Mouse (Mus musculus) megakaryocyte progenitor cell, adult 5-6 weeks (primary cell): ENCODE measurements at regions not wholly inside any gene's neighbourhood (a gene's known extent, or its start where the extent isn't known, plus 50 kb on each side); places are given as distances from the start of the nearest gene placed in this dataset.

ENCODE experiments used
- ATAC-seq: replicated peaks from 2 replicates; pipeline ENCODE4 v1.8.0; 2016; ENCODE audit warnings: mild to moderate bottlenecking, moderate TSS enrichment, inconsistent platforms; ENCODE audit not compliant: poor library complexity

GRCm38 (mm10) chr9:115604450-115604849 is 294.2 kb upstream of the Stt3b start:
- ATAC-seq = no peak

DNA sequence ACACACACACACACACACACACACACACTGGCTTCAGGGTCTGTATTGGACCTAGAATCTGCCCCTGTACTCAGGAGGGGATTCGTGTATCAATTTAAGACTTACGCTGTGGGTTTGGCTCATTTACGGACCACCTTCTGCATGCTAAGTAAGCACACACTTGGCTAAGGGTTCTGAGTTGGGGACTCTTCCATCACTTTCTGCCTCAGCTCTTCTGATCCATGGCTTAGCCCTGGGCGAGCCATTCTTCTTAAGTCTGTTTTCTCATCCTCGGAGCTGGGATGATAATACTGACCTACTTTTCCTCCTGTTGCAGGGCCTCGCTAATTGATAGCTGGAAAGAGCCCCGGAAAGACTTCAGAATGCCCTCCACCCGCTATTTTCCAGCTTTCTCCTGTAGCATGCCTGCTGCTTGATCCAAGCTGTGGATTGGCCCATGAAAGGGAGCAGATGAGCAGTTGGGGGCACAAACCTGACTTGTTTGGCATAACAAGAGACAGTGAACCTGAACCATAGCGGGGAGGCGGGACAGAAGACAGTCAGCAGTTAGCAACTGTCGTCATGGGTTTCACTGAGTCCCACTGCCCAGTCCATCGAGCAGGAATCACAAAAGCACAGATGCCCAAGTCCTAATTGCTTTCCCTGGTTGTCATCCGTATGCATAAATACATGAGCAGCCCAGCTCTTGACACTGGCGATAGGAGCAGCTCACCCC is 294.9 kb upstream of the Stt3b start:
- no peak for ATAC-seq

- peak; percentile 39 for ATAC-seq
These were observed 297.7 kb upstream of the Stt3b start for GRCm38 (mm10) chr9:115607961-115608360.

DNA sequence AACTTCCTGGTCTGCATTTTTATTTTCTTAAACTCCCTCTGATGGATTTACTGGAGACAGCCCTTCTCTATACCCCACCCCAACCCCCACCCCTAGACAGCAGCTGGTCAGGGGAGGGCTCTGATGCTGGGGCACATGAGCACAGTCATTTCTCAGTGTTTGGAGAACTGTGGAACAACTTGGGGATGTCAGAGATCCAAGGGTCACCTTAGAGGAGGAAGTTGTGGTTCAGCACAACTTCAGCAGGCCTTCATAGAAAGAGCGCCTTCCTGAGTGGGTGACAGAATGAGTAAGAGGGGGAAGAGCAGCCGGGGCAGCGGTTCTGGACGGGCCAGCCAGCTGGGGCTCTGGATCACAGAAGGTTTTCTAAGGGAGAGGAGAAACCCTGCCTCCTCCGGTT is 298.2 kb upstream of the Stt3b start:
- peak; percentile 59 for ATAC-seq

DNA sequence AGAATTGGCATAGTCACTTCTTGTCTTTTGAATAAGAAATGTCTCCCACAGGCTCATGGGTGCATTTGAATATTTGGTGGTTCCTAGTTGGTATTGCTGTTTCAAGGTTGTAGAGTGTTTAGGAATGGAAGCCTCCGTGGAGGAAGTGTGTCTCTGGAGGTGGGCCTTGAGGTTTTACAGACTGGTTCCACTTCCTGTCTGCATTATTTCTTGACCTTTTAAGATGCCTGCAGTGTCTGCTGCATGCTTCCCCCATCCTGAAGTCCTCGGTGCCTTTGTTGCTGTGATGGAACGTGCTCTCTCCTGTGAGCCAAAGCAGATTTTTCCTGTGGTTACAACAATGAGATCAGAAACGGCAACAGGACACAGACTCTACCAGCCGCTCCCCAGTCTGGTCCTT is 299.4 kb upstream of the Gadl1 start:
- ATAC-seq = peak; percentile 14; the same call in 1 of the 2 replicates

- peak; percentile 49 for ATAC-seq
These were observed 297.5 kb upstream of the Gadl1 start for GRCm38 (mm10) chr9:115611713-115612112.

DNA sequence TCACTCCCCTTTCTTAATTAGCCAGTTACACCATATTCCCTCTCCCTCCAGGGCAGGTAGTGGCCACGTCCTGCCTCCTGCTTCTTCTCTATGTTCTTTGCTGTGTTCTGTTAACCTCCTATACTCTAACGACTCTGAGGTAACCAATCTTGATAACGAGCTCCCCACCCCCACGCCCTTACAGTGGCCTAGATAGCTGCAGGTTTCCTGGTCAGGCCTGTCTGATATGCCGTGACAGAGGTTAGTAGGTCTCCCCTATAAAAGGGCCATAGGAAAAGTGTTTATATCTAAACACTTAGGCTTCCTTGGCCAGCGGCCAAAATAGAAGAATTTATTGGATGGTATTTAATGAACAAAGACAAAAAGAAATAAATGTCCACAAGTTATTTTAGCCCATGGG is 296.3 kb upstream of the Gadl1 start:
- ATAC-seq = no peak

- ATAC-seq = no peak
These were observed 295.2 kb upstream of the Gadl1 start for GRCm38 (mm10) chr9:115614007-115614406.

DNA sequence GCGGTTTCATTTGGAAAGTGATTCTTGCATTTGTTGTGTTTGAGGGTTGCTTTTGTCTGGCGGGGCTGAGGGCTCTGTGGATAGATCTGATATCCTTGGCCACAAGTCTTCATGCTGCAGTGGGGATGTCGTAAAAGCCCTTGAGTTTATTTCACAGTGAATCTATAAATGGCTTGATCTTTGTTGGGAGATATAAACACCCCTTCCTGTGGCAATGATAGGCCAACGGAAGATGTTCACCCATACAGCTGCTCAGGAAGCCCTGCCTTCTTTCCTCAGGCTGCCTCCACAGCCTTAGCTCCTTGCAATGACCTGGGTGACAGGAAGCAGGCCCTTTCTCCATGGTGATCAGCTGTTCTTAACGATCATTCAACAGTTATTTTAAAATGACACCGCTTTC is 291.3 kb upstream of the Gadl1 start:
- peak; percentile 82 for ATAC-seq

DNA sequence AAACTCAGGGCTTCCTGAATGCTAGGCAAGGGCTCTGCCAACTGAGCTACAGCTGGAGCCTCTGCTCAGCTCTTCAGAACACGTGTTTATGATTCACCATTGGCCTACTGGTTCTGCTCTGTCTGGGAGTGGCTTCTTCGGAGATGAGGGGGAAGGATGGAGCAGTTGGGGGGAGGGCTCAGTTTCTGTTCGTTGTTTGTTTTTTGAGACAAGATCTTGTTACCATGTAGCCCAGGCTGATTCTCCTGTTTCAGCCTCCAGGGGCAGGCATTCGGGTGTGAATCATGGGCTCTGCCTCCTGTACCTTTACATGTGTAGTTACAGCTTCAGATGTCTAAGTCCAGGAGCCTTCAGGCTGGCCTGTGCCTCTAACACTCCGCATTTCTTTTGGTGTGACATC is 285.3 kb upstream of the Gadl1 start:
- ATAC-seq = peak; percentile 90

GRCm38 (mm10) chr9:115624721-115625496 is 284.3 kb upstream of the Gadl1 start:
- no peak for ATAC-seq

DNA sequence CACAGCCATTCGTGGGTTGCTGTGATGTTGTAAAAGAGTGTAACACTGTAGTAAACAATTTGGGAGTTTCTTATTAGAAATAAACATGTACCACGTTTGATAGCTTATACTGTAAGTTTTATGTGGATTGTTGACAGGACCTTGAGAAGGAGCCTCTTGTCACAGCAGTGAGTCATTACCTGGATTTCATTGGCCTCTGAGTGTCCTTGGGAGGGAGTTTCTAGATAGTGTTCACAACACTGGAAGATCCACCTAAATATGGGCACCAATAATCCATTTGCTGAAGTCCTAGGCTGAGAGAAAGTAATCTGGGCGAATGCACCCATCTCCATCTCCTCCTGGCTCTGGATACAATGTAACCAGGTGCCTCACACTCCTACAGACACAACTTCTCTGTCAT is 281.7 kb upstream of the Gadl1 start:
- ATAC-seq = no peak

DNA sequence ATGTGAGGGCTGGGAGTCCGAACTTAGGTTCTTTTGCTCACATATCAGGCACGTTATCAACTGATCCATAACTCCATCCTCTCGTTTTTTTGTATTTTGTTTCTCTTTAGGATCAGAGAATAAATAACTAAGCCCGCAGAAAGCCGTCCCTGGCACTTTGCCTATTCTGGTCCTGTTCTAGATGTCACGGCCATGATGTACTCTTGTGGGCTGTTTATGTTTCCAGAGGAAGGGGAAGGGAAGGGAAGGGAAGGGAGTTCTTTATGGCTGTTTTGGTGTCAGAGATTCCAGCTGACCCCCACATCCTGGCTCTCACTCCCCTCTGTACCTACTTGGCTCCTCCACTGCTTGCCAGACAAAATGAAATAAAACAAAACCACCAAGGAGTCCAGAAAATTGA is 272.1 kb upstream of the Gadl1 start:
- ATAC-seq = no peak

DNA sequence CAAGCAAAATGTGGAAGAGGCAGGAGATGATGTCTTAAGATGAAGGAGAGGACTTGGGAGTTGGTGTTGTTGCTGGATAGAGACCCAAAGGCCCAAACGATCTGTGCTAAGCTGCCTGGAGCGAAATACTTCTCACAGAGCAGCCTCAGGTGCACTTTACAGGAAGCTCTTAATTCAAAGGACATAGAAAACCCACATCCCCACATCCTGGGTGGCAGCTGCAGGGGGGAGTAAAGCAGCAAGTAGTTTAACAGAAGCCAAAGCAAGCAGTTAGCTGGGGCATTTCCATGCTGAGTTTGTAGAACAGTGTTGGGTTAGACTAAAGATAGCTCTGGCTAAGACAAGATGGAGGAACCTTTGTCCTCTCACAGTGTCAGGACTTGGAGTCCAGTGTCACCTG is 268.5 kb upstream of the Gadl1 start:
- ATAC-seq = no peak

- no peak for ATAC-seq
These were observed 267.2 kb upstream of the Gadl1 start for GRCm38 (mm10) chr9:115642032-115642431.

- no peak for ATAC-seq
These were observed 264.3 kb upstream of the Gadl1 start for GRCm38 (mm10) chr9:115644953-115645352.

DNA sequence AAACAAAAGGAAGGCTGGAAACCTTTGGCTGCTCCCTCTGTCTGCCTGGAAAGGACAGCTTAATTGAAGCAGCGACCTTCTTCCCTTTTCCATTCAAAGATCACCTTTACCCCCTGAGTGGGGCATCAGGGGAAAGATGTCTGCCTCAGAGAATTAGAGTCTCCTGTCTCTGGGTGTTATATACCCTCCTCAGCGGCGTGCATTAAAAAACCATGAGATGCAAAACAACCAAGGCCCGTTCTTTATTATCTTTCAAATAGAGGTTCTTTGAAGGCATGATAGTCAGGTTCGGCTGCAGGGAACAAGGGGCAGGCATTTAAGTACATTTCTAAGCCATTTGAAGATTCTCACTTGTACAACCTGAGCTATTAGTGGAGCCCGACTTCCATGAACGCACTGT is 263.0 kb upstream of the Gadl1 start:
- no peak for ATAC-seq

GRCm38 (mm10) chr9:115651708-115652107 is 257.5 kb upstream of the Gadl1 start:
- ATAC-seq = no peak

DNA sequence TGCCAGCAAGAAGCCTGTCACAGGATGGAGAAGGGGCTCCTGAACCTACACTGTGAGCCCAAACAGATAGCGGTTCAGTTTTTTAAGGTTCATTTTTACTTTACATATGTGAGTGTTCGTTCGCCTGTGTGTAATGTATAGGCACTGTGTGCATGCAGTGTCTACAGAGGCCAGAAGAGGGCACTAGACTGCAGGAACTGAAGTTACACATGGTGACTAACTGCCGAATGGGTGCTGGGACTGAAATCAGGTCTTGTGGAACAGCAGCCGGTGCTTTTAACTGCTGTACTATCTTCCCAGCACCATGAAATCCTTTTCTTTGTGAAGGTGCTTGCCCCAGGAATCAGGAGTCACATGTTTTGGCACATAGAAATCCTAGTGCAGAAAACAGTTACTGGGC is 256.1 kb upstream of the Gadl1 start:
- no peak for ATAC-seq

GRCm38 (mm10) chr9:115654933-115655332 is 254.3 kb upstream of the Gadl1 start:
- ATAC-seq = peak; percentile 18; the same call in 1 of the 2 replicates

GRCm38 (mm10) chr9:115656538-115656937 is 252.7 kb upstream of the Gadl1 start:
- ATAC-seq = no peak

- peak; percentile 94 for ATAC-seq
These were observed 252.1 kb upstream of the Gadl1 start for GRCm38 (mm10) chr9:115656994-115657713.
